Mouse (Mus musculus) lung, postnatal 0 days (tissue): ENCODE results near the gene Ephb2.

Experiments
- CTCF ChIP-seq: IDR thresholded peaks from 2 replicates; pipeline ENCODE4 v1.5.1; 2016; ENCODE audit warnings: antibody characterized with exemption, mild to moderate bottlenecking
- EP300 ChIP-seq: IDR thresholded peaks from 2 replicates; pipeline ENCODE4 v1.6.1; 2016; ENCODE audit warnings: antibody characterized with exemption, mild to moderate bottlenecking, control low read depth

- TF ChIP-seq CTCF = no peak
- no peak for TF ChIP-seq EP300
Measured at GRCm38 (mm10) chr4:136786453-136787276, 49.1 kb downstream of the Ephb2 start.
